Mouse (Mus musculus): ENCODE measurements at regions not wholly inside any gene's neighbourhood (a gene's known extent, or its start where the extent isn't known, plus 50 kb on each side); places are given as distances from the start of the nearest gene placed in this dataset.

- Histone ChIP-seq H3K27me3 (ENCODE audit: control insufficient read depth, insufficient read depth, low read length) (no peaks in the 10 kb centered on the region), H3K4me3 (ENCODE audit: extremely low read depth, insufficient read depth, insufficient read length) (no peak overlapping the region), H3K4me1 (ENCODE audit: control insufficient read depth, insufficient read depth, insufficient read length) (no peaks in the 10 kb centered on the region), H3K36me3 (ENCODE audit: control insufficient read depth, insufficient read depth, low read length) (no peaks in the 10 kb centered on the region), H3K27ac (ENCODE audit: insufficient read depth, low read length) (no peak overlapping the region)
- no peak for DNase-seq (ENCODE audit: low read depth in 1 of 2, low spot score in 2 of 2)
- TF ChIP-seq CTCF (IDR thresholded peaks at IDR 0.05; ENCODE audit: extremely low read depth, insufficient read depth, insufficient read length, insufficient replicate concordance) (no peak), POLR2A (IDR thresholded peaks at IDR 0.05; ENCODE audit: low read depth, low read length) (no peak)
- WGBS: 93% methylated on average over 2 of the region's 2 CpGs
These were observed 120.6 kb upstream of the Cited2 start for GRCm38 (mm10) chr10:17602446-17602845.

GRCm38 (mm10) chr10:17608220-17608619, 114.8 kb upstream of the Cited2 start:
- H3K4me3 ChIP-seq (ENCODE audit: extremely low read depth, insufficient read depth, insufficient read length): no peak overlapping the region
- H3K36me3 ChIP-seq (ENCODE audit: control insufficient read depth, insufficient read depth, low read length): no peaks in the 10 kb centered on the region
- no peak for DNase-seq (ENCODE audit: low read depth in 1 of 2, low spot score in 2 of 2)
- TF ChIP-seq CTCF (IDR thresholded peaks at IDR 0.05; ENCODE audit: extremely low read depth, insufficient read depth, insufficient read length, insufficient replicate concordance) (no peak), POLR2A (IDR thresholded peaks at IDR 0.05; ENCODE audit: low read depth, low read length) (no peak)
- H3K27me3 ChIP-seq (ENCODE audit: control insufficient read depth, insufficient read depth, low read length): no peaks in the 10 kb centered on the region
- H3K27ac ChIP-seq (ENCODE audit: insufficient read depth, low read length): no peak overlapping the region
- 78% methylated on average over 7 of the region's 7 CpGs for WGBS
- H3K4me1 ChIP-seq (ENCODE audit: control insufficient read depth, insufficient read depth, insufficient read length): no peaks in the 10 kb centered on the region

GRCm38 (mm10) chr10:17610592-17610991, 112.4 kb upstream of the Cited2 start:
- no peaks in the 10 kb centered on the region for H3K4me1 ChIP-seq (ENCODE audit: control insufficient read depth, insufficient read depth, insufficient read length)
- no peaks in the 10 kb centered on the region for H3K27me3 ChIP-seq (ENCODE audit: control insufficient read depth, insufficient read depth, low read length)
- no peak overlapping the region for H3K4me3 ChIP-seq (ENCODE audit: extremely low read depth, insufficient read depth, insufficient read length)
- TF ChIP-seq POLR2A (IDR thresholded peaks at IDR 0.05; ENCODE audit: low read depth, low read length) (no peak), CTCF (IDR thresholded peaks at IDR 0.05; ENCODE audit: extremely low read depth, insufficient read depth, insufficient read length, insufficient replicate concordance) (no peak)
- H3K27ac ChIP-seq (ENCODE audit: insufficient read depth, low read length): no peak overlapping the region
- WGBS: 90% methylated on average over 7 of the region's 7 CpGs
- DNase-seq (ENCODE audit: low read depth in 1 of 2, low spot score in 2 of 2): no peak
- no peaks in the 10 kb centered on the region for H3K36me3 ChIP-seq (ENCODE audit: control insufficient read depth, insufficient read depth, low read length)

- H3K36me3 ChIP-seq (ENCODE audit: control insufficient read depth, insufficient read depth, low read length): no peaks in the 10 kb centered on the region
- no peak for TF ChIP-seq POLR2A (IDR thresholded peaks at IDR 0.05; ENCODE audit: low read depth, low read length)
- 62% methylated on average over 3 of the region's 3 CpGs for WGBS
- no peak overlapping the region for H3K27ac ChIP-seq (ENCODE audit: insufficient read depth, low read length)
- H3K4me1 ChIP-seq (ENCODE audit: control insufficient read depth, insufficient read depth, insufficient read length): no peaks in the 10 kb centered on the region
- no peak for DNase-seq (ENCODE audit: low read depth in 1 of 2, low spot score in 2 of 2)
- H3K4me3 ChIP-seq (ENCODE audit: extremely low read depth, insufficient read depth, insufficient read length): no peak overlapping the region
- no peaks in the 10 kb centered on the region for H3K27me3 ChIP-seq (ENCODE audit: control insufficient read depth, insufficient read depth, low read length)
These were observed 109.7 kb upstream of the Cited2 start for GRCm38 (mm10) chr10:17613281-17613680.

- WGBS: 33% methylated on average over 1 of the region's 1 CpGs
These were observed 105.0 kb upstream of the Cited2 start for GRCm38 (mm10) chr10:17618024-17618423.

GRCm38 (mm10) chr10:17619617-17620016, 103.4 kb upstream of the Cited2 start:
- DNase-seq (ENCODE audit: low read depth in 1 of 2, low spot score in 2 of 2): no peak
- Histone ChIP-seq H3K27ac (ENCODE audit: insufficient read depth, low read length) (no peak overlapping the region), H3K36me3 (ENCODE audit: control insufficient read depth, insufficient read depth, low read length) (no peaks in the 10 kb centered on the region), H3K27me3 (ENCODE audit: control insufficient read depth, insufficient read depth, low read length) (no peaks in the 10 kb centered on the region), H3K4me1 (ENCODE audit: control insufficient read depth, insufficient read depth, insufficient read length) (no peaks in the 10 kb centered on the region), H3K4me3 (ENCODE audit: extremely low read depth, insufficient read depth, insufficient read length) (no peak overlapping the region)
- no peak for TF ChIP-seq CTCF (IDR thresholded peaks at IDR 0.05; ENCODE audit: extremely low read depth, insufficient read depth, insufficient read length, insufficient replicate concordance)
- no peak for TF ChIP-seq POLR2A (IDR thresholded peaks at IDR 0.05; ENCODE audit: low read depth, low read length)
- WGBS: 85% methylated on average over 3 of the region's 3 CpGs

More at GRCm38 (mm10) chr10:17618024-17618423, 105.0 kb upstream of the Cited2 start:
- Histone ChIP-seq H3K4me3 (ENCODE audit: extremely low read depth, insufficient read depth, insufficient read length) (no peak overlapping the region), H3K27ac (ENCODE audit: insufficient read depth, low read length) (no peak overlapping the region), H3K4me1 (ENCODE audit: control insufficient read depth, insufficient read depth, insufficient read length) (no peaks in the 10 kb centered on the region), H3K36me3 (ENCODE audit: control insufficient read depth, insufficient read depth, low read length) (no peaks in the 10 kb centered on the region), H3K27me3 (ENCODE audit: control insufficient read depth, insufficient read depth, low read length) (no peaks in the 10 kb centered on the region)
- TF ChIP-seq POLR2A (IDR thresholded peaks at IDR 0.05; ENCODE audit: low read depth, low read length) (no peak), CTCF (IDR thresholded peaks at IDR 0.05; ENCODE audit: extremely low read depth, insufficient read depth, insufficient read length, insufficient replicate concordance) (no peak)
- DNase-seq (ENCODE audit: low read depth in 1 of 2, low spot score in 2 of 2): peak in 1 of 2 experiments; percentile 19

GRCm38 (mm10) chr10:17621703-17622385, 101.2 kb upstream of the Cited2 start:
- DNase-seq (ENCODE audit: low read depth in 1 of 2, low spot score in 2 of 2): no peak

More at GRCm38 (mm10) chr10:17621703-17622385, 101.2 kb upstream of the Cited2 start:
- 83% methylated on average over 5 of the region's 5 CpGs for WGBS
- no peaks in the 10 kb centered on the region for H3K27me3 ChIP-seq (ENCODE audit: control insufficient read depth, insufficient read depth, low read length)
- no peak overlapping the region for H3K4me3 ChIP-seq (ENCODE audit: extremely low read depth, insufficient read depth, insufficient read length)
- no peak for TF ChIP-seq CTCF (IDR thresholded peaks at IDR 0.05; ENCODE audit: extremely low read depth, insufficient read depth, insufficient read length, insufficient replicate concordance)
- no peaks in the 10 kb centered on the region for H3K36me3 ChIP-seq (ENCODE audit: control insufficient read depth, insufficient read depth, low read length)
- H3K27ac ChIP-seq (ENCODE audit: insufficient read depth, low read length): no peak overlapping the region
- no peaks in the 10 kb centered on the region for H3K4me1 ChIP-seq (ENCODE audit: control insufficient read depth, insufficient read depth, insufficient read length)

Data from spleen, adult 2 months (tissue).